Mouse (Mus musculus) small intestine, adult 2 months (tissue): ENCODE results near the gene Cobl. TPM values are rescaled to one million over a fixed set of nuclear protein-coding genes. Genes with fewer than 3 reads are reported as not detected.

ENCODE experiments used
- H3K27ac ChIP-seq: fragments of 200-500 bp; 2 replicates; pipeline ENCODE4 v1.5.1; 2012; ENCODE audit warnings: low read depth, low read length, control low read depth, inconsistent platforms; ENCODE audit not compliant: insufficient read depth
- H3K27me3 ChIP-seq: fragments of 200-500 bp; 2 replicates; pipeline ENCODE4 v1.6.1; 2012; ENCODE audit warnings: mild to moderate bottlenecking, moderate library complexity, low read length, inconsistent platforms; ENCODE audit not compliant: control insufficient read depth, insufficient read depth
- H3K36me3 ChIP-seq: fragments of 200-500 bp; 2 replicates; pipeline ENCODE4 v1.6.1; 2012; ENCODE audit warnings: mild to moderate bottlenecking, low read length, control low read depth, inconsistent platforms; ENCODE audit not compliant: control insufficient read depth, insufficient read depth
- H3K4me1 ChIP-seq: fragments of 200-500 bp; 2 replicates; pipeline ENCODE4 v1.6.1; 2012; ENCODE audit warnings: low read length, inconsistent platforms, mixed read lengths; ENCODE audit not compliant: control insufficient read depth, insufficient read depth, insufficient read length
- H3K4me3 ChIP-seq: fragments of 200-500 bp; 2 replicates; pipeline ENCODE4 v1.5.1; 2012; ENCODE audit warnings: low read depth, mild to moderate bottlenecking, control low read depth, inconsistent platforms, low read length, moderate library complexity
- CTCF ChIP-seq: fragments of 200-500 bp; IDR thresholded peaks from 2 replicates; pipeline ENCODE4 v1.5.1; 2012; ENCODE audit warnings: low read depth, mild to moderate bottlenecking, control low read depth, inconsistent platforms, low read length, moderate library complexity, mixed read lengths; ENCODE audit not compliant: insufficient replicate concordance, insufficient read length; ENCODE audit errors: extremely low read depth
- POLR2A ChIP-seq: fragments of 200-500 bp; IDR thresholded peaks from 2 replicates; pipeline ENCODE4 v1.6.1; 2012; ENCODE audit warnings: low read depth, mild to moderate bottlenecking, control low read depth, inconsistent platforms, low read length, moderate library complexity
- WGBS: fragments of 180-500 bp; shearing (Covaris S2); methylation state at CpG from one replicate; pipeline ENCODE4 v1.1.7; 2018; 5-methylcytosine and 5-hydroxymethylcytosine counted together
- polyA plus RNA-seq: library from polyadenylated mRNA; depleted of rRNA; stranded (reverse); fragments of >200 nt; gene quantifications from 2 replicates; pipeline ENCODE4 v1.2.3, GENCODE M21; 2012

Cobl gene
- polyA plus RNA-seq, 1 experiment, result 42.1 TPM

GRCm38 (mm10) chr11:12190417-12190816, 274.3 kb downstream of the Cobl start:
- 22% methylated on average over 1 of the region's 1 CpGs for WGBS
- no peaks in the 10 kb centered on the region for H3K36me3 ChIP-seq
- no peak overlapping the region for H3K27ac ChIP-seq
- no peak overlapping the region for H3K4me3 ChIP-seq
- H3K4me1 ChIP-seq, result no peaks in the 10 kb centered on the region
- H3K27me3 ChIP-seq, result no peaks in the 10 kb centered on the region
- TF ChIP-seq POLR2A (no peak), CTCF (no peak)
